Mouse (Mus musculus) large intestine, adult 2 months (tissue): ENCODE measurements around the gene Olfr1502. TPM values are rescaled to one million over a fixed set of nuclear protein-coding genes. Genes with fewer than 3 reads are reported as not detected.
"Not testable (repeated sequence)": the region's sequence is repeated elsewhere in the genome, so short reads cannot be mapped to it uniquely, and the experiment has no call there.

ENCODE experiments used
- DNase-seq: peaks from one replicate; pipeline ENCODE4 v3.0.0-alpha.2; 2012; ENCODE audit warnings: low read depth, low spot score
- WGBS: fragments of 180-500 bp; shearing (Covaris S2); methylation state at CpG from one replicate; pipeline ENCODE4 v1.1.7; 2018; 5-methylcytosine and 5-hydroxymethylcytosine counted together
- polyA plus RNA-seq: library from polyadenylated mRNA; depleted of rRNA; stranded (reverse); fragments of >200 nt; gene quantifications from 2 replicates; pipeline ENCODE4 v1.2.3, GENCODE M21; 2012; rRNA removed

Olfr1502 gene
- not detected in 2 replicates for polyA plus RNA-seq

DNA sequence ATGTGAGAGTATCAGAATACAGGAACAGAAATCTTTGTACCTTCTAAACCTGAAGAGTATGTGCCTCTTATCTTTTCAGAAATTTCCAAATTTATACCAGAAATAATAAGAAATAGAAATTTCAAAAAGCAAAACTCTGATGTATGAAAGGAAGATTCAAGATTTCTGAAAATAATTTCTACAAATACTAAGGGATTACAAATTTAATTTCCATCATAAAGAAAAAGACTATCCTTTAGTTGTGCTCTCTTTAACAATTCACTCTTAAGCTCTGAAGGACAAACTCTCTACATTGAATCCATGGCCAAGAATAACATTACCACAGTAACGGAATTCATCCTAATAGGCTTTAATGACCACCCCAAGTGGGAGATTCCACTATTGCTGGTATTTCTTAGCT is at the start of gene Olfr1502:
Gene Olfr1502, plus strand, starts transcription at position 301 of the 400 bp plus-strand sequence.
- WGBS, result 79% methylated on average over 1 of the region's 1 CpGs
- DNase-seq, result no peak

DNA sequence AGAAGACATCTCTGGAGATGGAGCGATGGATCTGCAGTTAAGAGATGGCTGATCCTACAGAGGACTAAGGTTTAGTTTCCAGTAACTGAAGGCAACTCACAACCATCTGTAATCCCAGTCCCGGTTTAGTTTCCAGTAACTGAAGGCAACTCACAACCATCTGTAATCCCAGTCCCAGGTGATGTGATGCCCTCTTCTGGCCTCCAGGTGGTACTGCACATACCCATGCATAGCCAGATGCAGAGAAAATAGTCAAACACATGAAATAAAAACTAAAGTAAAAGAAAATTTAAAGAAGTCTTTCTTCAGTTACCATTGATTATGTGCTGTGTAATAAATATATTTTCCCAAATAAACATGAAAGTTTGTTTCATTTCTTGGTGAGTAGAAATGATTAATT is 48.8 kb upstream of the Olfr1502 start:
- WGBS, result 61% methylated on average over 2 of the region's 2 CpGs

DNA sequence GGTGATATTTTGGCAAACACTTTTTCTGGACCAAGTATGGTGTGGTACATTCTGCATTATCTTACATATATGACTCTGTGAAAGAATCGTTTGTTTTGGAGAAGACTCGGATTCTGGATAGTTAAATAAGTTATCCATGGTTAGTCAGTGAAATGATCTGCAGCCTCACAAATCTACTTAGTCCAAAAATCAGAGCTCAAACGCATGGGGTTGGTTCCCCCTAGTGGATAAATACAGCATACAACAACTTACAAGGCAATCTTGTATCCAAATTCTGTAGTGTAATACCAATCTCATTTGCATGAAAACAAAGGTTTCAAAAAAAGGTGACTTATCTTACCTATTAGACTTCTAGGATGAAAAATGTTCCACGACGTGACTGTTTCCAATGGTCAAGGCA is 42.8 kb upstream of the Olfr1502 start:
- 39% methylated on average over 5 of the region's 5 CpGs for WGBS
- DNase-seq, result no peak

More for the DNA sequence above, 48.8 kb upstream of the Olfr1502 start:
- DNase-seq, result no peak

DNA sequence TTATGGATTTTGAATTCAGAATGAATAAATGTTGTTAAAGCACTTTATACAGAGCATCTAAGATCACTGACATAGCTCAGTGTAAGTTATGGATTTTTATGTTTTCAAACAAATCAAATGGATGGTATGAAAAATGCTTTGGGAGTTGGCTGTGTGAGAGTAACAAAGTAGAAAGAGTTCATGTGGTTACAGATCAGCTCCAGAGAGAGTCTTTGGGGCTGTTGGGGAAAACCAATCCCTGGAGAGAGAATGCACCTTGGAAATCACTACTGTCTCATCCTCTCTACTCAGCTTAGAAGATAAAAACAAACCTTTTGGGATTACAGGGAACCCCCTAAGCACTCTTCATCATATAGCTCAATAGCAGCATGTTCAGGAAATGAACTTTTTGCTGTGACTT is 42.2 kb upstream of the Olfr1502 start, which contains the start of gene Olfr1499:
Gene Olfr1499, minus strand, starts transcription at position 101 of the 400 bp plus-strand sequence.
- DNase-seq, result no peak

- DNase-seq, result no peak
- WGBS, result 52% methylated on average over 5 of the region's 5 CpGs
These were observed 40.7 kb upstream of the Olfr1502 start for GRCm38 (mm10) chr19:13820847-13821246.

- 79% methylated on average over 3 of the region's 3 CpGs for WGBS
- DNase-seq, result no peak
These were observed 33.1 kb upstream of the Olfr1502 start for GRCm38 (mm10) chr19:13828447-13828846.

DNA sequence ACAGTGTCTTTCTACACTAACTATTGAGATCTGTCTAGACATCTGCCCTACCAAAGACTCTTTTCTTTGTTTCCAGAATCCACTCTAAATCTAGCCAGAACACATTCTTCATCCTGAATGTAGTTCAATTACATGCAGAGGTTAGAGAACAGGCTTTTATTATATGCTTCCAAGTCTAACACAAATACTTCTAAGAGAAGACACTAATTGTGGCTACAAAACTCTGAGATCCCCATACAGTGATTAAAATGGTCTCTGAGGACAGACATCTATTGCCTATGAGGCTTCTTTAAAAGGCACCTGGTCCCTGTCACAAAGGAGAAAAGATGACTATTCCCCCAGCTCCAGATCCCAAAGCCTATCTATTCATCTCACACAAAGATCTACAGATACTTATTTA is 31.2 kb upstream of the Olfr1502 start, which contains the start of gene Olfr1500:
Gene Olfr1500, minus strand, starts transcription at position 101 of the 400 bp plus-strand sequence.
- no peak for DNase-seq

GRCm38 (mm10) chr19:13850592-13850991 is 11.0 kb upstream of the Olfr1502 start, which contains the start of gene Olfr1501:
Gene Olfr1501 (minus strand): TSS chr19:13850692.
- DNase-seq, result not testable (repeated sequence)

GRCm38 (mm10) chr19:13897828-13898227 is 36.2 kb downstream of the Olfr1502 start, which contains the start of gene Olfr1504:
Gene Olfr1504 (minus strand): TSS chr19:13897928.
- WGBS, result 21% methylated on average over 1 of the region's 1 CpGs
- no peak for DNase-seq

Other genes starting within 250 kb of the Olfr1502 start
- gene Olfr1487, start 244.4 kb upstream of the Olfr1502 start, polyA plus RNA-seq, result not detected in 2 replicates
- gene Olfr1489, start 230.2 kb upstream of the Olfr1502 start, polyA plus RNA-seq, result not detected in 2 replicates
- gene Olfr1490, start 210.7 kb upstream of the Olfr1502 start, polyA plus RNA-seq, result not detected in 2 replicates
- gene Olfr1491, start 164.5 kb upstream of the Olfr1502 start, polyA plus RNA-seq, result not detected in 2 replicates
- gene Olfr1493-ps1, start 138.5 kb upstream of the Olfr1502 start, polyA plus RNA-seq, result not detected in 2 replicates
- not detected in 2 replicates for gene Olfr1494, start 122.1 kb upstream of the Olfr1502 start, polyA plus RNA-seq
- not detected in 2 replicates for gene Olfr1495, start 97.2 kb upstream of the Olfr1502 start, polyA plus RNA-seq
- gene Olfr1496, start 83.9 kb upstream of the Olfr1502 start, polyA plus RNA-seq, result not detected in 2 replicates
- not detected in 2 replicates for gene Olfr1497, start 63.6 kb upstream of the Olfr1502 start, polyA plus RNA-seq
- gene Olfr1499, start 42.3 kb upstream of the Olfr1502 start, polyA plus RNA-seq, result not detected in 2 replicates
- not detected in 2 replicates for gene Olfr1500, start 31.3 kb upstream of the Olfr1502 start, polyA plus RNA-seq
- gene Olfr1501, start 11.1 kb upstream of the Olfr1502 start, polyA plus RNA-seq, result not detected in 2 replicates
- gene Olfr1504, start 36.1 kb downstream of the Olfr1502 start, polyA plus RNA-seq, result not detected in 2 replicates
- not detected in 2 replicates for gene Olfr1505, start 51.7 kb downstream of the Olfr1502 start, polyA plus RNA-seq